Mouse (Mus musculus) liver, adult 2 months (tissue): ENCODE results near the gene Gadd45b. TPM values are rescaled to one million over a fixed set of nuclear protein-coding genes. Genes with fewer than 3 reads are reported as not detected.

Experiments
- DNase-seq: peaks from one replicate; pipeline ENCODE4 v3.0.0-alpha.2; 2011; ENCODE audit warnings: low read depth, low spot score; ENCODE audit errors: extremely low read depth
- H3K27ac ChIP-seq: fragments of 200-500 bp; replicated peaks from 2 replicates; pipeline ENCODE4 v1.5.1; 2012; ENCODE audit warnings: low read depth, mild to moderate bottlenecking, control low read depth, inconsistent platforms, low read length; ENCODE audit not compliant: insufficient read depth
- H3K27me3 ChIP-seq: fragments of 200-500 bp; 2 replicates; pipeline ENCODE4 v1.6.1; 2012; ENCODE audit warnings: mild to moderate bottlenecking, moderate library complexity, low read length, inconsistent platforms; ENCODE audit not compliant: control insufficient read depth, insufficient read depth
- H3K36me3 ChIP-seq: fragments of 200-500 bp; 2 replicates; pipeline ENCODE4 v1.6.1; 2012; ENCODE audit warnings: low read length, inconsistent platforms; ENCODE audit not compliant: control insufficient read depth, insufficient read depth
- H3K4me1 ChIP-seq: fragments of 200-500 bp; 2 replicates; pipeline ENCODE4 v1.6.1; 2011; ENCODE audit warnings: low read length; ENCODE audit not compliant: control insufficient read depth, insufficient read depth
- H3K4me3 ChIP-seq: fragments of 200-500 bp; 2 replicates; pipeline ENCODE4 v1.5.1; 2011; ENCODE audit warnings: low read depth, mild to moderate bottlenecking, control low read depth, low read length, moderate library complexity; ENCODE audit not compliant: insufficient read depth
- H3K79me2 ChIP-seq: fragments of 200-500 bp; 2 replicates; pipeline ENCODE4 v1.6.1; 2012; ENCODE audit warnings: inconsistent platforms, mild to moderate bottlenecking, low read length, moderate library complexity; ENCODE audit not compliant: control insufficient read depth, insufficient read depth
- H3K9ac ChIP-seq: fragments of 200-500 bp; 2 replicates; pipeline ENCODE4 v1.6.1; 2012; ENCODE audit warnings: low read depth, mild to moderate bottlenecking, control low read depth, inconsistent platforms, low read length
- CTCF ChIP-seq: fragments of 200-500 bp; IDR thresholded peaks from 2 replicates; pipeline ENCODE4 v1.5.1; 2011; ENCODE audit warnings: low read depth, low read length, control low read depth
- POLR2A ChIP-seq: fragments of 200-500 bp; IDR thresholded peaks from 2 replicates; pipeline ENCODE4 v1.6.1; 2011; ENCODE audit warnings: low read length, control low read depth; ENCODE audit not compliant: insufficient read depth; ENCODE audit errors: extremely low read depth
- WGBS: fragments of 180-500 bp; shearing (Covaris S2); methylation state at CpG from one replicate; pipeline ENCODE4 v1.1.7; 2018; 5-methylcytosine and 5-hydroxymethylcytosine counted together
- polyA plus RNA-seq: library from polyadenylated mRNA; depleted of rRNA; stranded (reverse); fragments of >200 nt; gene quantifications from 2 replicates; pipeline ENCODE4 v1.2.3, GENCODE M21; 2012; rRNA removed
- total RNA-seq: library from RNA; depleted of rRNA; stranded (reverse); fragments of >200 nt; gene quantifications from 2 replicates; pipeline ENCODE4 v1.2.3, GENCODE M21; 2014; rRNA removed

The Gadd45b gene
- total and polyA plus RNA-seq, 2 experiments: 1.4 to 2.1 TPM

GRCm38 (mm10) chr10:80973722-80974121 is 43.8 kb downstream of the Gadd45b start:
- 84% methylated on average over 1 of the region's 1 CpGs for WGBS
- no peaks in the 10 kb centered on the region for H3K36me3 ChIP-seq
- H3K27ac ChIP-seq: no peak overlapping the region
- no peak overlapping the region for H3K9ac ChIP-seq
- no peak for TF ChIP-seq CTCF
- TF ChIP-seq POLR2A: no peak
- H3K79me2 ChIP-seq: no peaks in the 10 kb centered on the region
- no peaks in the 10 kb centered on the region for H3K27me3 ChIP-seq
- H3K4me1 ChIP-seq: peaks cover 18% of the 10 kb centered on the region
- H3K4me3 ChIP-seq: no peak overlapping the region
- no peak for DNase-seq

GRCm38 (mm10) chr10:80975478-80975877 is 45.6 kb downstream of the Gadd45b start:
- Histone ChIP-seq H3K9ac (no peak overlapping the region), H3K27me3 (no peaks in the 10 kb centered on the region), H3K27ac (no peak overlapping the region), H3K4me3 (no peak overlapping the region), H3K79me2 (no peaks in the 10 kb centered on the region), H3K36me3 (no peaks in the 10 kb centered on the region), H3K4me1 (peaks cover 18% of the 10 kb centered on the region)
- peak; percentile 91 for DNase-seq
- 16% methylated on average over 11 of the region's 11 CpGs for WGBS
- no peak for TF ChIP-seq POLR2A
- no peak for TF ChIP-seq CTCF

GRCm38 (mm10) chr10:80981564-80982112 is 51.8 kb downstream of the Gadd45b start:
- Histone ChIP-seq H3K4me1 (peaks cover 10% of the 10 kb centered on the region), H3K36me3 (no peaks in the 10 kb centered on the region), H3K27me3 (no peaks in the 10 kb centered on the region), H3K27ac (no peak overlapping the region), H3K4me3 (no peak overlapping the region), H3K9ac (no peak overlapping the region), H3K79me2 (no peaks in the 10 kb centered on the region)
- WGBS: 75% methylated on average over 7 of the region's 7 CpGs
- no peak for DNase-seq
- TF ChIP-seq POLR2A (no peak), CTCF (no peak)

Other genes starting within 250 kb of the Gadd45b start
- 3.5 and 5.2 TPM in 2 replicates for gene Mob3a, start 228.1 kb upstream of the Gadd45b start, total RNA-seq
- gene Mob3a, start 228.1 kb upstream of the Gadd45b start, polyA plus RNA-seq: 6.1 TPM in 2 replicates
- 17.2 and 18.3 TPM in 2 replicates for gene Izumo4, start 227.9 kb upstream of the Gadd45b start, total RNA-seq
- gene Izumo4, start 227.9 kb upstream of the Gadd45b start, polyA plus RNA-seq: 42.5 and 49.7 TPM in 2 replicates
- 22.3 and 35.2 TPM in 2 replicates for gene Ap3d1, start 187.8 kb upstream of the Gadd45b start, total RNA-seq
- 38.1 and 49.2 TPM in 2 replicates for gene Ap3d1, start 187.8 kb upstream of the Gadd45b start, polyA plus RNA-seq
- gene Dot1l, start 174.9 kb upstream of the Gadd45b start, total RNA-seq: 2.4 and 3.6 TPM in 2 replicates
- 13.0 and 14.8 TPM in 2 replicates for gene Dot1l, start 174.9 kb upstream of the Gadd45b start, polyA plus RNA-seq
- gene Sf3a2, start 131.9 kb upstream of the Gadd45b start, total RNA-seq: 6.7 and 8.6 TPM in 2 replicates
- gene Sf3a2, start 131.9 kb upstream of the Gadd45b start, polyA plus RNA-seq: 12.7 and 17.8 TPM in 2 replicates
- 16.0 and 17.4 TPM in 2 replicates for gene Plekhj1, start 131.4 kb upstream of the Gadd45b start, total RNA-seq
- 29.4 and 42.2 TPM in 2 replicates for gene Plekhj1, start 131.4 kb upstream of the Gadd45b start, polyA plus RNA-seq
- 0.13 and 0.18 TPM in 2 replicates for gene Amh, start 124.8 kb upstream of the Gadd45b start, total RNA-seq
- 0.09 and 0.21 TPM in 2 replicates for gene Amh, start 124.8 kb upstream of the Gadd45b start, polyA plus RNA-seq
- not detected in 2 replicates for gene Jsrp1, start 116.6 kb upstream of the Gadd45b start, total RNA-seq
- not detected in 2 replicates for gene Jsrp1, start 116.6 kb upstream of the Gadd45b start, polyA plus RNA-seq
- 527 and 614 TPM in 2 replicates for gene Oaz1, start 103.4 kb upstream of the Gadd45b start, total RNA-seq
- gene Oaz1, start 103.4 kb upstream of the Gadd45b start, polyA plus RNA-seq: 1,187 and 1,294 TPM in 2 replicates
- not detected in 2 replicates for gene Lingo3, start 86.0 kb upstream of the Gadd45b start, total RNA-seq
- gene Lingo3, start 86.0 kb upstream of the Gadd45b start, polyA plus RNA-seq: 0.05 TPM in 1 of 2 replicates, not detected in the other
- 61.3 and 61.6 TPM in 2 replicates for gene Lsm7, start 74.9 kb upstream of the Gadd45b start, total RNA-seq
- gene Lsm7, start 74.9 kb upstream of the Gadd45b start, polyA plus RNA-seq: 62.1 and 75.1 TPM in 2 replicates
- gene Sppl2b, start 74.8 kb upstream of the Gadd45b start, total RNA-seq: 6.5 and 10.4 TPM in 2 replicates
- 40.1 and 40.5 TPM in 2 replicates for gene Sppl2b, start 74.8 kb upstream of the Gadd45b start, polyA plus RNA-seq
- gene Tmprss9, start 58.2 kb upstream of the Gadd45b start, total RNA-seq: under 0.01 and 0.09 TPM in 2 replicates
- gene Tmprss9, start 58.2 kb upstream of the Gadd45b start, polyA plus RNA-seq: 0.04 and 0.05 TPM in 2 replicates
- gene Timm13, start 29.1 kb upstream of the Gadd45b start, total RNA-seq: 79.9 and 87.7 TPM in 2 replicates
- gene Timm13, start 29.1 kb upstream of the Gadd45b start, polyA plus RNA-seq: 369 and 388 TPM in 2 replicates
- 3.2 and 3.3 TPM in 2 replicates for gene Lmnb2, start 11.8 kb upstream of the Gadd45b start, total RNA-seq
- 5.5 and 6.6 TPM in 2 replicates for gene Lmnb2, start 11.8 kb upstream of the Gadd45b start, polyA plus RNA-seq
- gene Gng7, start 84.9 kb downstream of the Gadd45b start, total RNA-seq: 0.09 and 0.13 TPM in 2 replicates
- 0.65 TPM in 2 replicates for gene Gng7, start 84.9 kb downstream of the Gadd45b start, polyA plus RNA-seq
- 0.07 TPM in 1 of 2 replicates, not detected in the other for gene Diras1, start 95.6 kb downstream of the Gadd45b start, total RNA-seq
- gene Diras1, start 95.6 kb downstream of the Gadd45b start, polyA plus RNA-seq: not detected in 2 replicates
- gene Slc39a3, start 107.4 kb downstream of the Gadd45b start, total RNA-seq: 6.1 and 6.9 TPM in 2 replicates
- 13.2 and 14.1 TPM in 2 replicates for gene Slc39a3, start 107.4 kb downstream of the Gadd45b start, polyA plus RNA-seq
- gene Sgta, start 130.1 kb downstream of the Gadd45b start, total RNA-seq: 43.9 and 53.8 TPM in 2 replicates
- gene Sgta, start 130.1 kb downstream of the Gadd45b start, polyA plus RNA-seq: 136 and 146 TPM in 2 replicates
- gene Thop1, start 140.0 kb downstream of the Gadd45b start, total RNA-seq: 7.4 and 9.3 TPM in 2 replicates
- 12.0 and 13.1 TPM in 2 replicates for gene Thop1, start 140.0 kb downstream of the Gadd45b start, polyA plus RNA-seq
- 190 and 205 TPM in 2 replicates for gene Creb3l3, start 168.8 kb downstream of the Gadd45b start, total RNA-seq
- gene Creb3l3, start 168.8 kb downstream of the Gadd45b start, polyA plus RNA-seq: 287 and 308 TPM in 2 replicates
- gene Map2k2, start 175.8 kb downstream of the Gadd45b start, total RNA-seq: 46.6 and 61.1 TPM in 2 replicates
- 192 and 231 TPM in 2 replicates for gene Map2k2, start 175.8 kb downstream of the Gadd45b start, polyA plus RNA-seq
- 10.0 and 14.2 TPM in 2 replicates for gene Zbtb7a, start 205.1 kb downstream of the Gadd45b start, total RNA-seq
- gene Zbtb7a, start 205.1 kb downstream of the Gadd45b start, polyA plus RNA-seq: 28.6 and 34.0 TPM in 2 replicates
- gene Pias4, start 237.8 kb downstream of the Gadd45b start, total RNA-seq: 8.9 and 10.1 TPM in 2 replicates
- gene Pias4, start 237.8 kb downstream of the Gadd45b start, polyA plus RNA-seq: 17.8 and 22.7 TPM in 2 replicates
- 812 and 946 TPM in 2 replicates for gene Eef2, start 246.6 kb downstream of the Gadd45b start, total RNA-seq
- 1,151 and 1,204 TPM in 2 replicates for gene Eef2, start 246.6 kb downstream of the Gadd45b start, polyA plus RNA-seq